Mouse (Mus musculus): ENCODE data around the gene 4930402H24Rik. TPM values are rescaled to one million over a fixed set of nuclear protein-coding genes. Genes with fewer than 3 reads are reported as not detected.

Gene 4930402H24Rik
- polyA plus RNA-seq, 1 experiment from 2014 or later: 20.5 TPM

DNA sequence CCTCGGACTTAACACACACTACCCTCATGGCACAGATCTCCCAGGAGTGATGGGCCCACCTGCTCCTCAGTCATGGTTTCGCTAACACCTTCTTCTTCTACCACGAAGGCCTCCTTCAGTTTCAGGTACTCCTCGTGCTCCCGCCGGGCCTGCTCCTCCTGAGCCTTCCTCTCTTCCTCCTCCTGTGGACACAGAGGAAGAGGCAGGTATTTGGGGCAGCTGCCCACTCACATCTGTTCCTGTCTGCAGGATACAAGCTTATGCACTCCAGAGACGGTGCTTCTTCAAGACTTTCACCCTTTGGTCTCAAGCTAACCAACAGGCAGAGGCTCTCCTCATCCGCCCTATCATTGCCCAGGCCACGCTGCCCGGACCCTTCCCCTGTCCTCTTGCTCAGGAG, 247.7 kb downstream of the 4930402H24Rik start:
- no peak overlapping the region for H3K4me3 ChIP-seq
- H3K4me1 ChIP-seq: peaks cover 14% of the 10 kb centered on the region
- DNase-seq (ENCODE audit: low spot score): no peak
- 95% methylated on average over 10 of the region's 10 CpGs for WGBS
- no peak overlapping the region for H3K27ac ChIP-seq
- no peaks in the 10 kb centered on the region for H3K9me3 ChIP-seq (replicated peaks)
- peaks cover 91% of the 10 kb centered on the region for H3K36me3 ChIP-seq
- H3K27me3 ChIP-seq (ENCODE audit: low read depth, poor library complexity, severe bottlenecking): no peaks in the 10 kb centered on the region

DNA sequence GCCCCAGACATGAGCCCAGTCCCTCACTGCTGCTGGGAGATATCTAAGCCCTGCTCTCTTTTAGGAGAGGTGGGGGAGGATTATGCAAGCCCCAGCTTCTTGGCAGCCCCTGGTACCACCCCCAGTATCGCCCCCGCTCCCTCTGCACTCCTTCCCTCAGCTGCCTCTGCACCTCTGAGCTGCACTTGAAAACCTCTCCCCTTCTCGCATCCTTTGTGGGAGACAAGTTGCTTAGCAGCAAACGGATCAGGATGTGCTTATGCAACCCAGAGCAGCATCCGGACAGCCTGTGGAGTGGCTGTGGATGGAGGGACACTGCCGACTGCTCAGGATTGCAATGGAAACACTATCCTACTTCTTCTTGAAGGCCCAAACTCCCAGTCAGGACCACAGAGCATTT, 248.7 kb downstream of the 4930402H24Rik start:
- 90% methylated on average over 6 of the region's 6 CpGs for WGBS
- peaks cover 99% of the 10 kb centered on the region for H3K36me3 ChIP-seq
- H3K4me3 ChIP-seq: no peak overlapping the region

DNA sequence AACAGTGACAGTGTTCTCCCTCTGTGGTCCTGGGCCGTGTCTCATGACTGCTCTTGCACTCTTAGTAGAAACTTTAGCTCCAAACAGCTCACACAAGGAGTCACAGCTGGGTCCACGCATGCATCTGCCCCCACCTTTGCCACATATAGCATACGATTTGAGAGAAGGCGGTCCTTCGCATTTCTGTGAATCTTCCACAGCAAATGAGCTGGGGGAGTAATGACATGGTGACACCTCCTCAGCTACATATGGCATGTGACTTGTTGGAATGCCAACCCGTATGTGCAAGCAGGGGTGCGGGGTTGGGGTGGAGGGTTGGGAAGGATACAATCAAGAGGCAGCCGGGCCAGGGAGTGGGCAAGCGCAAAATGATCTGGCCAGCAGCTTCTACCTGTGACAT, 249.7 kb downstream of the 4930402H24Rik start:
- WGBS: 94% methylated on average over 9 of the region's 9 CpGs
- H3K4me3 ChIP-seq: no peak overlapping the region

More for the DNA sequence above, 248.7 kb downstream of the 4930402H24Rik start:
- peaks cover 4% of the 10 kb centered on the region; the same call in 1 of the 2 replicates for H3K4me1 ChIP-seq
- no peaks in the 10 kb centered on the region for H3K27me3 ChIP-seq (ENCODE audit: low read depth, poor library complexity, severe bottlenecking)
- H3K9me3 ChIP-seq (replicated peaks): no peaks in the 10 kb centered on the region
- no peak for DNase-seq (ENCODE audit: low spot score)
- H3K27ac ChIP-seq: no peak overlapping the region

More for the DNA sequence above, 249.7 kb downstream of the 4930402H24Rik start:
- H3K9me3 ChIP-seq (replicated peaks): no peaks in the 10 kb centered on the region
- no peaks in the 10 kb centered on the region for H3K4me1 ChIP-seq
- H3K36me3 ChIP-seq: peaks cover 91% of the 10 kb centered on the region
- no peak overlapping the region for H3K27ac ChIP-seq
- no peak for DNase-seq (ENCODE audit: low spot score)
- H3K27me3 ChIP-seq (ENCODE audit: low read depth, poor library complexity, severe bottlenecking): no peaks in the 10 kb centered on the region

Other genes starting within 250 kb of the 4930402H24Rik start
- 43.8 and 44.8 TPM in 2 replicates for gene Ddrgk1, start 241.7 kb downstream of the 4930402H24Rik start, polyA plus RNA-seq (2016; fragmentation: Nextera tagmentation; extraction: Ambion mirVana)
- 150 and 154 TPM in 2 replicates for gene Itpa, start 238.8 kb downstream of the 4930402H24Rik start, polyA plus RNA-seq (2016; fragmentation: Nextera tagmentation; extraction: Ambion mirVana)
- gene Slc4a11, start 208.9 kb downstream of the 4930402H24Rik start, polyA plus RNA-seq (2016; fragmentation: Nextera tagmentation; extraction: Ambion mirVana): 0.10 and 0.60 TPM in 2 replicates
- gene Atrn, start 89 bp upstream of the 4930402H24Rik start, polyA plus RNA-seq (2016; fragmentation: Nextera tagmentation; extraction: Ambion mirVana): 5.7 and 6.9 TPM in 2 replicates
- 7.1 and 10.1 TPM in 2 replicates for gene Gfra4, start 136.7 kb upstream of the 4930402H24Rik start, polyA plus RNA-seq (2016; fragmentation: Nextera tagmentation; extraction: Ambion mirVana)
- 0.38 and 0.48 TPM in 2 replicates for gene Adam33, start 157.4 kb upstream of the 4930402H24Rik start, polyA plus RNA-seq (2016; fragmentation: Nextera tagmentation; extraction: Ambion mirVana)
- gene Siglec1, start 180.4 kb upstream of the 4930402H24Rik start, polyA plus RNA-seq (2016; fragmentation: Nextera tagmentation; extraction: Ambion mirVana): 0.09 and 0.10 TPM in 2 replicates
- gene Hspa12b, start 220.9 kb upstream of the 4930402H24Rik start, polyA plus RNA-seq (2016; fragmentation: Nextera tagmentation; extraction: Ambion mirVana): 14.8 and 19.7 TPM in 2 replicates
- not detected in 2 replicates for gene Gm11037, start 227.1 kb upstream of the 4930402H24Rik start, polyA plus RNA-seq (2016; fragmentation: Nextera tagmentation; extraction: Ambion mirVana)

Measured in limb, embryonic 10.5 days (tissue).